Mouse (Mus musculus) forebrain, postnatal 0 days (tissue): Measurements from ENCODE around the gene Tesc. TPM values are rescaled to one million over a fixed set of nuclear protein-coding genes. Genes with fewer than 3 reads are reported as not detected.

Source experiments
- ATAC-seq: fragments of 200-750 bp; cut with Nextera tagmentation; 2 replicates; pipeline ENCODE4 v1.8.0; 2017; ENCODE audit warnings: mild to moderate bottlenecking, moderate library complexity
- DNase-seq: peaks from one replicate; pipeline ENCODE4 v3.0.0-alpha.2; 2015
- H3K27ac ChIP-seq: fragments of 300-500 bp; sonication (generic); 2 replicates; pipeline ENCODE4 v1.5.1; 2014; ENCODE audit warnings: low read depth, mild to moderate bottlenecking, antibody characterized with exemption, low read length, moderate library complexity, mixed read lengths
- H3K27me3 ChIP-seq: fragments of 300-500 bp; sonication (generic); 2 replicates; pipeline ENCODE4 v1.6.1; 2014; ENCODE audit warnings: mild to moderate bottlenecking, low read length, mixed read lengths; ENCODE audit not compliant: insufficient read depth
- H3K36me3 ChIP-seq: fragments of 300-500 bp; sonication (generic); 2 replicates; pipeline ENCODE4 v1.6.1; 2014; ENCODE audit warnings: mild to moderate bottlenecking, moderate library complexity; ENCODE audit not compliant: insufficient read depth
- H3K4me1 ChIP-seq: fragments of 300-500 bp; sonication (generic); 2 replicates; pipeline ENCODE4 v1.6.1; 2014; ENCODE audit warnings: antibody characterized with exemption; ENCODE audit not compliant: insufficient read depth
- H3K4me2 ChIP-seq: fragments of 300-500 bp; sonication (generic); 2 replicates; pipeline ENCODE4 v1.6.1; 2014; ENCODE audit warnings: low read depth, mild to moderate bottlenecking, moderate library complexity
- H3K4me3 ChIP-seq: fragments of 300-500 bp; sonication (generic); 2 replicates; pipeline ENCODE4 v1.5.1; 2014; ENCODE audit warnings: low read depth, low read length, mixed read lengths
- H3K9ac ChIP-seq: fragments of 300-500 bp; sonication (generic); 2 replicates; pipeline ENCODE4 v1.6.1; 2014; ENCODE audit warnings: mild to moderate bottlenecking
- H3K9me3 ChIP-seq: fragments of 300-500 bp; sonication (generic); 2 replicates; pipeline ENCODE4 v1.6.1; 2016; ENCODE audit warnings: low read length
- CTCF ChIP-seq: sonication (generic); IDR thresholded peaks from 2 replicates; pipeline ENCODE4 v1.5.1; 2016; ENCODE audit warnings: antibody characterized with exemption, control low read depth, low read depth
- WGBS: fragments of 180-500 bp; shearing (Covaris S2); extraction: QIAGEN DNeasy Blood & Tissue Kit; methylation state at CpG from one replicate; pipeline ENCODE4 v1.1.7; 2014; 5-methylcytosine and 5-hydroxymethylcytosine counted together
- polyA plus RNA-seq: library from polyadenylated mRNA; unstranded; fragments of >200 nt; fragmentation: Nextera tagmentation; extraction: Ambion mirVana; gene quantifications from 2 replicates; pipeline ENCODE4 v1.2.1, GENCODE M21; 2015
- total RNA-seq: library from RNA; depleted of rRNA; stranded (reverse); fragments of >200 nt; gene quantifications from 2 replicates; pipeline ENCODE4 v1.2.3, GENCODE M21; 2014

Tesc gene
- total and polyA plus RNA-seq, 2 experiments from 2014 or later, result 13.0 to 19.9 TPM

- Histone ChIP-seq H3K4me2 (no peak overlapping the region), H3K27ac (no peak overlapping the region), H3K9ac (no peak overlapping the region), H3K9me3 (no peaks in the 10 kb centered on the region), H3K4me1 (no peaks in the 10 kb centered on the region), H3K27me3 (no peaks in the 10 kb centered on the region), H3K36me3 (no peaks in the 10 kb centered on the region), H3K4me3 (no peak overlapping the region)
- WGBS, result 87% methylated on average over 14 of the region's 14 CpGs
- no peak for TF ChIP-seq CTCF
- ATAC-seq, result no peak
- no peak for DNase-seq
Observed at GRCm38 (mm10) chr5:118047091-118047757, 19.7 kb downstream of the Tesc start.

DNA sequence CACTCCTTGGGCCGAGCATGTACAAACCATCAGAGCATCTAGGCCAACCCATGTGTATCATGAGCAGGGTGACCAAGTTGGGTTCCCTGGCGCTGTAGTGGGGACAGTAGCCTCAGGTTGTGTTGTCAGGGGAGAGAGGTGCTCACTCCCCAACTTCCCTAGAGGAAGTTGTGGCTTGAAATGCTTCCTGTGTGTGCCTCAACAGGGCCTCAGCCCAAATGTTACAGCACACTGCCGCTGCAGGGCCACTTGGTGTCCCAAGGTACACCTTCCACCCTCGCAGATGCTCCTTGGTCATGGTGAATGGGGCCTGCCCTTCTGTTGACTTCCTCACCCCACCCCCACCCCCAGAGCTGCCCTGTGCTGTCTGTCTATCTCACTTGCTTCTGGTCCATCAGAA, 20.9 kb downstream of the Tesc start:
- 88% methylated on average over 4 of the region's 4 CpGs for WGBS
- Histone ChIP-seq H3K36me3 (no peaks in the 10 kb centered on the region), H3K4me3 (no peak overlapping the region), H3K27me3 (no peaks in the 10 kb centered on the region), H3K9ac (no peak overlapping the region), H3K4me1 (no peaks in the 10 kb centered on the region), H3K4me2 (no peak overlapping the region), H3K9me3 (no peaks in the 10 kb centered on the region), H3K27ac (no peak overlapping the region)
- DNase-seq (no peak), ATAC-seq (no peak)
- TF ChIP-seq CTCF, result no peak

DNA sequence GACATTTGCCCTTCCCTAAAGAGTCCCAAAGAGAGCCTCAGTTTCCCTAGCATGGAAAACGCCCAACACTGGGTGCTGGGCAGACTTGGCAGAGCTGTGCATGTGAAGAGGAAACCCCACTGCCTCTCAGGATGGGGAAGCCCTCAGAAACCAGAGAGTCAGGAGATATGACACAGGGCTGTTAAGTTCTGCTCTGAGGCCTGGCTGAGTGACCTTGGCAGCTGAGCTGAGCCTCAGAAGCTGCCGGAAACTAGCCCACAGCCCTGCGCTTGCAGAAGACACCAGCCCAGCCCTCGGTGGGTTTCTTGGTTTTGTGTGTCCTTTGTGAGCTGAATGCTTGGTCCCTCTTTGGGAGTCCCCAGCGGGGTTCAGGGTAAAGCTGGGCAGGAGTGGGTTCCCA, 21.4 kb downstream of the Tesc start:
- H3K4me3 ChIP-seq, result no peak overlapping the region
- no peak overlapping the region for H3K4me2 ChIP-seq
- ATAC-seq (no peak), DNase-seq (no peak)
- TF ChIP-seq CTCF, result no peak
- H3K27ac ChIP-seq, result no peak overlapping the region
- no peaks in the 10 kb centered on the region for H3K4me1 ChIP-seq
- H3K36me3 ChIP-seq, result no peaks in the 10 kb centered on the region
- H3K9me3 ChIP-seq, result no peaks in the 10 kb centered on the region
- WGBS, result 85% methylated on average over 5 of the region's 5 CpGs
- H3K27me3 ChIP-seq, result no peaks in the 10 kb centered on the region
- no peak overlapping the region for H3K9ac ChIP-seq

GRCm38 (mm10) chr5:118050743-118051142, 23.2 kb downstream of the Tesc start:
- Histone ChIP-seq H3K4me1 (no peaks in the 10 kb centered on the region), H3K4me3 (no peak overlapping the region), H3K27me3 (no peaks in the 10 kb centered on the region), H3K36me3 (no peaks in the 10 kb centered on the region), H3K4me2 (no peak overlapping the region), H3K27ac (no peak overlapping the region), H3K9ac (no peak overlapping the region), H3K9me3 (no peaks in the 10 kb centered on the region)
- ATAC-seq, result no peak
- TF ChIP-seq CTCF, result no peak
- WGBS, result 87% methylated on average over 4 of the region's 4 CpGs
- DNase-seq, result no peak

- Histone ChIP-seq H3K27me3 (no peaks in the 10 kb centered on the region), H3K4me1 (0 out of 2 replicates have a peak, but pooled peaks cover 1% of the 10 kb centered on the region)
- WGBS, result 82% methylated on average over 8 of the region's 8 CpGs
Observed at GRCm38 (mm10) chr5:118051981-118052662, 24.6 kb downstream of the Tesc start.

GRCm38 (mm10) chr5:118053205-118053604, 25.7 kb downstream of the Tesc start:
- Histone ChIP-seq H3K4me1 (peaks cover 10% of the 10 kb centered on the region; the same call in 1 of the 2 replicates), H3K4me2 (no peak overlapping the region), H3K9me3 (no peaks in the 10 kb centered on the region), H3K4me3 (no peak overlapping the region), H3K27ac (no peak overlapping the region), H3K27me3 (no peaks in the 10 kb centered on the region), H3K36me3 (no peaks in the 10 kb centered on the region), H3K9ac (no peak overlapping the region)
- DNase-seq (no peak), ATAC-seq (no peak)
- no peak for TF ChIP-seq CTCF
- WGBS, result 88% methylated on average over 2 of the region's 2 CpGs

More at GRCm38 (mm10) chr5:118051981-118052662, 24.6 kb downstream of the Tesc start:
- Histone ChIP-seq H3K9ac (no peak overlapping the region), H3K4me2 (no peak overlapping the region), H3K4me3 (no peak overlapping the region), H3K27ac (no peak overlapping the region), H3K9me3 (no peaks in the 10 kb centered on the region), H3K36me3 (no peaks in the 10 kb centered on the region)
- ATAC-seq, result no peak
- no peak for TF ChIP-seq CTCF
- DNase-seq, result no peak

DNA sequence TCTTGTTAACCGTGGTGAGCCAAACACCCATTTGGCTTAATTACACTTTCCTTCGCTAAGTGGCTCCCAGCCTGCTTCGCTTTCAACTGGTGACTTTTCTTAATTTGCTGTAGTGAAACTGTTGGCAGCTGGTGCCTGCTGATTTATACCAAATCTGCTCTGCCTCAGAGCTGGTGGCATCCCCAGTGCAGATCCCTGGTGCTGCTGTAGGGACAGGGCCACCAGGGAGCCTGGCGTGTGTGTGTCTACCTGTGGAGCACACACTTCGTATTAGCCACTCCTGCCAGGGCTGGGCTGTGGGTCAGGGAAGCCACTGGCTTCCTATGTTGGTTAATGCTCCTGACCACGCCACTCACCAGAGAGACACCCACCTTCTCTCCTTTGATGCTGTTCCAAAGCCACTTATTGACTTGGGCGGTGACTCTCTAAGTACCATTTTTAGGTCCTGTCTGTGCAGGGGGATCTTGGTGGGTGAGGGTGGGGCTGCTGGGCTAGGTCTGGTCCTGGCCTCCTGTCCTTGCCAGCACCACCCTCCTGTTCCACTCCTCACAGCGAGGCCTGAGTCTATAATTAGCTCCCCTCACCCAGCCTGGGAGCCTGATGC, 30.1 kb downstream of the Tesc start:
- Histone ChIP-seq H3K4me2 (no peak overlapping the region), H3K4me3 (no peak overlapping the region), H3K36me3 (no peaks in the 10 kb centered on the region), H3K27me3 (no peaks in the 10 kb centered on the region), H3K9me3 (no peaks in the 10 kb centered on the region), H3K9ac (no peak overlapping the region), H3K27ac (peak overlapping the region; percentile 41), H3K4me1 (peaks cover 10% of the 10 kb centered on the region; the same call in 1 of the 2 replicates)
- peak; percentile 76 for ATAC-seq
- 24% methylated on average over 8 of the region's 8 CpGs for WGBS
- peak; percentile 65 for DNase-seq
- no peak for TF ChIP-seq CTCF
